Mouse (Mus musculus) brain, embryonic 14.5 days (tissue): Measurements from ENCODE around the gene Wnk2. TPM values are rescaled to one million over a fixed set of nuclear protein-coding genes. Genes with fewer than 3 reads are reported as not detected.
A peak's percentile ranks its signal among the peaks of the same experiment; 100 is the strongest.

Experiments used
- DNase-seq: peaks from one replicate; pipeline ENCODE4 v3.0.0-alpha.2; 2011; ENCODE audit warnings: low read depth
- CTCF ChIP-seq: fragments of 200-500 bp; IDR thresholded peaks from 2 replicates; pipeline ENCODE4 v1.5.1; 2012; ENCODE audit warnings: inconsistent platforms, mild to moderate bottlenecking, moderate library complexity, borderline replicate concordance; ENCODE audit not compliant: insufficient read depth, insufficient read length; ENCODE audit errors: extremely low read depth
- POLR2A ChIP-seq: fragments of 200-500 bp; IDR thresholded peaks from 2 replicates; pipeline ENCODE4 v1.6.1; 2012; ENCODE audit warnings: mild to moderate bottlenecking, inconsistent platforms, borderline replicate concordance; ENCODE audit not compliant: poor library complexity, insufficient read depth, insufficient read length, severe bottlenecking; ENCODE audit errors: extremely low read depth
- polyA plus RNA-seq: library from polyadenylated mRNA; depleted of rRNA; stranded (reverse); fragments of >200 nt; gene quantifications from 2 replicates; pipeline ENCODE4 v1.2.3, GENCODE M21; 2012

The Wnk2 gene
- polyA plus RNA-seq, 1 experiment = 86.7 TPM

- no peak for TF ChIP-seq CTCF
- TF ChIP-seq POLR2A = no peak
- peak; percentile 21 for DNase-seq
These were observed 40.6 kb upstream of the Wnk2 start for GRCm38 (mm10) chr13:49188219-49188965.

DNA sequence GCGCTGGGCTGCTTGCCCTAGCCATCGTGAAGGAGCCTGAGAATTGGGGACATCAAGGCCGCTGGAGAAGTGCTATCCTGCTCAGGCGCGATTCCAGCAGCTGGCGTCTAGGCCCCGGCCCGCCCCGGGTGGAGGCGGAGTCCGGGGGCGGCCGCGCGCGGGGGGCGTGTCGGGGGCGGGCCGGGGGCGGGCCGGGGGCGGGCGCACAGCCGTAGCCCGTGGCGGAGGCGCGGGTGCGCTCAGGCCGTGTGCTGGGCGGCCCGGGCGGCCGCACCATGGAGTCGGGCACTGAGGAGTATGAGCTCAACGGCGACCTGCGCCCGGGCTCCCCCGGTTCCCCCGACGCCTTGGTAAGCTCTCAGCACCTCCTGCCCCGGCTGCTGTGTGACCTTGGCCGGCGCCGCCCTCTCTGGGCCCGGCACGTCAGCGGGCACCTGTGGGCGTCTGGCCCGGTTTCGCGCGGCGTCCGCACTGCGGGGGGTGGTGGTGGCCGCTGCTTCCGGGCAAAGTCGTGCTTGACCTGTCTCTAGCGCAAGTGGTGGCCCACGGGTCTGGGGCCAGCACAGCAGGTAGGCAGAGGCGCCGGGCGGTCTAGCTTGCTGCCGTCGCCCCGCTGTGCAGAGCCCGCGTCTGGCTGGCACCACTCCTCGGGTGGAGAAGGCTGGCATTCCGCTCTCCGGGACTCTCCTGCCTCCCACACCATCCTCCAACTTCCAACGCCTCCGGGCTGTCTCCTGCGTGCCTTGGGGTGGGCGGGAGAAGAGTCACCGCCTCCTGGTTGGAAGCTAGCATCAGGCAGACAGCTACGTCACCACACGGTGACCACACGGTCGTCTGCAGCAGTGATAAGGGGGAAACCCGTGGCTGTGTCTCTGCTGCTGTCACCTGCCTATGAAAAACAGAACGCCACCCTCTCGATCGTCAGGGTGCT is 39.7 kb upstream of the Wnk2 start, which contains the start of gene Ninj1:
TSS of gene Ninj1 (plus strand) at position 198 of the 931 bp plus-strand sequence.
- TF ChIP-seq CTCF (no peak), POLR2A (peak; percentile 87)
- DNase-seq = peak; percentile 85

- no peak for DNase-seq
- TF ChIP-seq POLR2A = no peak
- TF ChIP-seq CTCF = no peak
These were observed 39.0 kb upstream of the Wnk2 start for GRCm38 (mm10) chr13:49186798-49187287.

GRCm38 (mm10) chr13:49183646-49184045 is 35.8 kb upstream of the Wnk2 start:
- no peak for DNase-seq
- TF ChIP-seq POLR2A (no peak), CTCF (no peak)

GRCm38 (mm10) chr13:49183161-49183560 is 35.3 kb upstream of the Wnk2 start:
- TF ChIP-seq CTCF = no peak
- DNase-seq = no peak

DNA sequence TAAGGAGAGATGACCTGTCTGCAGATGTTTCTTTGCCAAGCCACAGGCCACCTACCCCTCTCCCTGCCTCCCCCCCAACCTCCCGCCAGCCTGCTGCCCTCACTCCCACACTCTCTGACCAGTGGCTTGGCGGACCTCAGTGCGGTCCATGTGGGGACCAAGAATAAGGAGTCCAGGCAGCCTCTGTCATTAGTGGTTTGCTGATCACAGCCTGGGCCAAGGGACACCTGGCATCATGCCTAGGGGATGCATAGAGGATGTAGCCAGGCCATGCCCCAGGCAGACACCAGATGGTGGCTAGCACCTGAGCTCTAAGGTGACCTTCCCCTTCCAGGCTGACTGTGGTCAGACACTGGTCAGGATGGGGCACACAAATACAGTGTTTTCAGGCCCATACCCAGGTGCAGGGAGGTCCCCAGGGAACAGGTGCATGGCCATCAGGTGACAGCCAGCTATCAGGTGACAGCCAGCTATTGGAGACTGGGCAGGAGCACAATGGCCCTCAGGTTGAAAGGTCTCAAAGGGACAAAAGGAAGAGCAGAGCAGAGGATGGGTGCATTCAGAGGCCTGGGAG is 33.7 kb upstream of the Wnk2 start:
- TF ChIP-seq POLR2A (no peak), CTCF (no peak)
- no peak for DNase-seq

DNA sequence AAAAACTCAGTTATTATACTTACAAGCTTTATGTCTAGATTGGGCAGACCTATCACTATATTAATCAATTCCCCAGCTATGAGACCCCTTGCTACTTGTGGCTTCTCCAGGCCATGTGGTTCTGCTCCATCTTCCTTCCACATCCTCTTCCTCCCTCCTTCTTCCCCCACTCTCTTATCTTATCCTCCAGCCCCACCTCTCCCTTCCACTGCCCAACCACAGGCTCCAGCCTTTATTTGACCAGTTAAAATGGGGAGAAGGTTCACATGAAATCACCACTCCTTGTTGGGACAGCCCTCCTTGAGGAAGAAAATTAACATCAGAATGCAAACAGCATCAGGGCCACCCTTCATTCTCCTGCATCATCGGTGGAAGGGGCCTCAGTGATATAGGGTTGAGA is 32.9 kb upstream of the Wnk2 start:
- no peak for DNase-seq
- TF ChIP-seq CTCF = no peak
- TF ChIP-seq POLR2A = no peak

- TF ChIP-seq POLR2A (no peak), CTCF (no peak)
- no peak for DNase-seq
These were observed 32.5 kb upstream of the Wnk2 start for GRCm38 (mm10) chr13:49180274-49180673.

DNA sequence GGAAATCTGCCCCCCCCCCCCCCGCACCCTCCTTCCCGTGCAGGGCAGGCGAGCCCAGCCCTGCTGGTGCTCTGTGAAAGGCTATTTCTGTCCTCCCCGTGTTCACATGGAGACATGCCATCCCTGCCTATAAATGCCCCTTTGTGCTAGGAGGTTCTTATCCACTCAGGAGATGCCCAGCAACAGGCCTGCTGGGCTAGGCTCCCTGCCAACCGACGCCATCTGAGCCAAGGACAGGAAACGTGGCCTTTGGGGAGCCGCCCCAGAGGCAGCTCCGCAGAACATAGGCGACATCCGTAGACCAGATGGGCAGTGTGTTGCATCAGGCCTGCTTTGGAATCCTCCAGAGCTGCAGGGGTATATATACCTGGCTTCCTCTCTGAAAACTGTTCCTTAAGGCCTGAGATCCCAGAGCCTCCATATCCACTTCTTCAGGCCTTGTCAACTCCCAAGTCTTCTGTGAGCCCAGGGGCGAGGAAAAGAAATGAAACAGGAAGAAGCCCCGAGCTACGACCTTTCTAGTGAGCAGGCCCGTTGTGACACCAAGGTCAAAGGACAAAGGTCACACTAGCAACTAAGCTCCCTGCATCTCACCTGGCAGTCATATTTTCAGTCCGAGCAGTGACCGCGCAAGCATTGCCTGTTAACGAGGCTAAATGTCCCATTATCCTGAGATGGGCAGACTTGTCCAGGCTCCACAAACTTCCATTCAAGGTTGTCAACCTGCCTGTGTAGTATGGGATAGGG is 31.2 kb upstream of the Wnk2 start:
- DNase-seq = peak; percentile 95

GRCm38 (mm10) chr13:49175509-49175908 is 27.7 kb upstream of the Wnk2 start:
- DNase-seq = no peak
- TF ChIP-seq POLR2A = no peak

More for the DNA sequence above, 31.2 kb upstream of the Wnk2 start:
- no peak for TF ChIP-seq CTCF
- TF ChIP-seq POLR2A = no peak
